9 mouse cellular contexts compared by ENCODE assay signal in the genomic region with DNA sequence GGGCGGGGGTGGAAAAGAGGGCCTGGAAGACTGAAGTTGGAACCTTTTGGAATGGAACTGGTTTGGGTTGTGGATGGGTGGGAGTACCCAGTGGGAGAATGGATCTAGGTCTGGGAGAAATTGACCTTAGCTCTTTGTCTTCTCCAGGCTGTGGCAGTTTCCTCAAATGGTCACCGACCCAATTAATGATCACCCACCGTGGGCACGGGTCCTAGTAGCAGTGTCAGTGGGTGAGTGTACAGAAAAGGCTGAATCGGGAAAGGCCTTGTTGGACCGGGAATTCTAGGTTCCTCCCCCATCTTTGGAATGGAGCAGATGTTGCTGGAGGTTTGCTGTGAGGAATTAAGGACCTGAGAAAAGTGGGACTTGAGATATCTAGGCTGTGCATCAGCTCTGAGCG. TPM values are rescaled to one million over a fixed set of nuclear protein-coding genes. Genes with fewer than 3 reads are reported as not detected.
DNase-seq lines count a peak whose midpoint lies in the region; ATAC-seq and TF ChIP-seq lines count a peak whose summit lies in the region.
"Had no signal": no experiment of that assay in that cellular context is flagged by ENCODE, and none has a peak within 500 bp of the region (broad histone marks: within the 10 kb centered on the region; RNA-seq: fewer than 3 reads in every experiment).

No protein-coding gene starts in this region.

- no peaks in the 10 kb centered on the region for H3K79me2 ChIP-seq in heart, adult 2 months (replicated peaks; ENCODE audit: control insufficient read depth, insufficient read depth, low read length)

- intact Hi-C loops in heart, adult 2 months (cut with DNase I), result loop anchor here (2.0 kb wide), 1 partner anchor 16 kb away; no protein-coding TSS in a partner anchor

- no peaks in the 10 kb centered on the region for H3K27me3 ChIP-seq in heart, adult 2 months (ENCODE audit: control insufficient read depth, insufficient read depth, low read length)
- H3K27me3 ChIP-seq in limb, embryonic 14.5 days (ENCODE audit: control insufficient read depth, insufficient read depth, low read length), result no peaks in the 10 kb centered on the region
- no peaks in the 10 kb centered on the region for H3K27me3 ChIP-seq in stomach, embryonic 16.5 days (ENCODE audit: control insufficient read depth, insufficient read depth, low read length)

- H3K4me3 ChIP-seq in heart, adult 2 months, result peak overlapping the region; percentile 53
- H3K4me3 ChIP-seq in limb, embryonic 14.5 days (replicated peaks; ENCODE audit: low read length), result peak overlapping the region; percentile 43
- peak overlapping the region; percentile 59 for H3K4me3 ChIP-seq in stomach, embryonic 16.5 days (replicated peaks; ENCODE audit: low read length)

- DNase-seq in heart, adult 2 months, result no peak
- DNase-seq in heart, adult 11 months, result no peak
- peak; percentile 15 for DNase-seq in retina, embryonic 14.5 days (ENCODE audit: low spot score)
- no peak for DNase-seq in retina, postnatal 1 day
- no peak for DNase-seq in limb, embryonic 14.5 days (ENCODE audit: low spot score)
- DNase-seq in adrenal gland, postnatal 10 days, result no peak

- no peak for TF ChIP-seq CTCF in heart, adult 2 months (IDR thresholded peaks at IDR 0.05)

- 58% methylated on average over 7 of the region's 7 CpGs for WGBS in heart, adult 2 months
- WGBS in limb, embryonic 14.5 days, result 66% methylated on average over 7 of the region's 7 CpGs
- WGBS in stomach, embryonic 16.5 days, result 56% methylated on average over 7 of the region's 7 CpGs

- H3K27ac ChIP-seq in heart, adult 2 months, result peak overlapping the region; percentile 69; the same call in 1 of the 2 replicates
- H3K27ac ChIP-seq in limb, embryonic 14.5 days (replicated peaks; ENCODE audit: low read depth, low read length), result no peak overlapping the region
- peak overlapping the region; percentile 17; the same call in 1 of the 2 replicates for H3K27ac ChIP-seq in stomach, embryonic 16.5 days (ENCODE audit: low read length)

- ATAC-seq in limb, embryonic 14.5 days (ENCODE audit: low FRiP score, low read depth), result no peak; the same call in 1 of the 2 replicates
- ATAC-seq in stomach, embryonic 16.5 days (ENCODE audit: insufficient read depth, low FRiP score), result no peak
- ATAC-seq in monocyte, adult 5-6 weeks (replicated peaks; ENCODE audit: insufficient number of reproducible peaks, low FRiP score, low TSS enrichment, poor library complexity, severe bottlenecking), result no peak

- no peak for TF ChIP-seq POLR2A in heart, adult 2 months (IDR thresholded peaks at IDR 0.05; ENCODE audit: insufficient read depth, low read depth, low read length)
- TF ChIP-seq POLR2A in limb, embryonic 14.5 days (IDR thresholded peaks at IDR 0.05; ENCODE audit: borderline replicate concordance, extremely low read depth, insufficient read depth, insufficient read length), result no peak

- H3K4me2 ChIP-seq in limb, embryonic 14.5 days (replicated peaks; ENCODE audit: low read depth, low read length, severe bottlenecking), result peak overlapping the region; percentile 71
- peak overlapping the region; percentile 87 for H3K4me2 ChIP-seq in stomach, embryonic 16.5 days (ENCODE audit: low read depth, low read length)

- peaks cover 6% of the 10 kb centered on the region for H3K4me1 ChIP-seq in heart, adult 2 months (ENCODE audit: control insufficient read depth, insufficient read depth, low read length)
- H3K4me1 ChIP-seq in limb, embryonic 14.5 days (ENCODE audit: control insufficient read depth, insufficient read depth, low read length), result peaks cover 8% of the 10 kb centered on the region
- peaks cover 13% of the 10 kb centered on the region for H3K4me1 ChIP-seq in stomach, embryonic 16.5 days (ENCODE audit: control insufficient read depth, insufficient read depth, low read length)

- peak overlapping the region; percentile 59 for H3K9ac ChIP-seq in heart, adult 2 months (ENCODE audit: low read depth, low read length)
- peak overlapping the region; percentile 66 for H3K9ac ChIP-seq in limb, embryonic 14.5 days (ENCODE audit: low read depth, low read length, severe bottlenecking)
- H3K9ac ChIP-seq in stomach, embryonic 16.5 days (ENCODE audit: low read length), result peak overlapping the region; percentile 82

- no peak for TF ChIP-seq EP300 in heart, adult 2 months (IDR thresholded peaks at IDR 0.05; ENCODE audit: insufficient read depth, low read depth, low read length)

- H3K36me3 ChIP-seq in heart, adult 2 months (ENCODE audit: control insufficient read depth, insufficient read depth, low read length), result peaks cover 20% of the 10 kb centered on the region
- peaks cover 13% of the 10 kb centered on the region for H3K36me3 ChIP-seq in limb, embryonic 14.5 days (ENCODE audit: control insufficient read depth, insufficient read depth, low read length)
- 0 out of 2 replicates have a peak, but pooled peaks cover 5% of the 10 kb centered on the region for H3K36me3 ChIP-seq in stomach, embryonic 16.5 days (ENCODE audit: control insufficient read depth, insufficient read depth, low read length)

- no peaks in the 10 kb centered on the region for H3K9me3 ChIP-seq in limb, embryonic 14.5 days (ENCODE audit: control insufficient read depth, low read length)
- no peaks in the 10 kb centered on the region for H3K9me3 ChIP-seq in stomach, embryonic 16.5 days (replicated peaks; ENCODE audit: control insufficient read depth, low read length)

RNA-seq across cellular contexts. Expression of gene Tlcd2, which starts 6.9 kb away (rescaled TPM):
- 1 to 10 TPM; 3.7 to 4.6 TPM for total RNA-seq in heart, adult 2 months (2021)
- polyA plus RNA-seq in heart, adult 2 months (2012; rRNA removed), result 10.3 and 14.3 TPM in 2 replicates
- 15.0 and 15.5 TPM in 2 replicates for polyA plus RNA-seq in limb, embryonic 14.5 days (2012; rRNA removed)
- 19.5 and 25.2 TPM in 2 replicates for polyA plus RNA-seq in limb, embryonic 14.5 days (2014; fragmentation: Nextera tagmentation; extraction: Ambion mirVana)
- polyA plus RNA-seq in stomach, embryonic 16.5 days (2015; fragmentation: Nextera tagmentation; extraction: Ambion mirVana), result 22.7 and 22.9 TPM in 2 replicates
- 1.0 to 8.1 TPM (median 1.3 TPM) in 3 replicates for total RNA-seq in monocyte, adult 5-6 weeks (2017)
- 10 to 100 TPM; 20.9 to 24.6 TPM for total RNA-seq in adrenal gland, postnatal 10 days (2021)

RNA-seq across cellular contexts. Expression of gene Wdr81, which starts 13.9 kb away (rescaled TPM):
- total RNA-seq in heart, adult 2 months (2021), result 1 to 10 TPM; 7.0 to 8.3 TPM
- polyA plus RNA-seq in heart, adult 2 months (2012; rRNA removed), result 6.6 and 9.6 TPM in 2 replicates
- 9.0 and 10.4 TPM in 2 replicates for polyA plus RNA-seq in limb, embryonic 14.5 days (2012; rRNA removed)
- 6.6 and 6.8 TPM in 2 replicates for polyA plus RNA-seq in limb, embryonic 14.5 days (2014; fragmentation: Nextera tagmentation; extraction: Ambion mirVana)
- polyA plus RNA-seq in stomach, embryonic 16.5 days (2015; fragmentation: Nextera tagmentation; extraction: Ambion mirVana), result 6.8 and 7.0 TPM in 2 replicates
- total RNA-seq in monocyte, adult 5-6 weeks (2017), result 15.9 to 17.9 TPM (median 16.5 TPM) in 3 replicates
- 10 to 100 TPM; 13.0 to 15.2 TPM for total RNA-seq in adrenal gland, postnatal 10 days (2021)

RNA-seq across cellular contexts. Expression of gene Prpf8, which starts 18.2 kb away (rescaled TPM):
- 10 to 100 TPM; 84.4 to 93.2 TPM for total RNA-seq in heart, adult 2 months (2021)
- 49.0 and 86.5 TPM in 2 replicates for polyA plus RNA-seq in heart, adult 2 months (2012; rRNA removed)
- 123 and 136 TPM in 2 replicates for polyA plus RNA-seq in limb, embryonic 14.5 days (2012; rRNA removed)
- polyA plus RNA-seq in limb, embryonic 14.5 days (2014; fragmentation: Nextera tagmentation; extraction: Ambion mirVana), result 85.9 and 92.5 TPM in 2 replicates
- 42.4 and 43.8 TPM in 2 replicates for polyA plus RNA-seq in stomach, embryonic 16.5 days (2015; fragmentation: Nextera tagmentation; extraction: Ambion mirVana)
- total RNA-seq in monocyte, adult 5-6 weeks (2017), result 65.5 to 114 TPM (median 72.0 TPM) in 3 replicates
- total RNA-seq in adrenal gland, postnatal 10 days (2021), result 100 to 1,000 TPM; 112 to 130 TPM

RNA-seq across cellular contexts. Expression of gene Serpinf2, which starts 29.0 kb away (rescaled TPM):
- not detected for total RNA-seq in heart, adult 2 months (2021)
- 0.18 and 0.61 TPM in 2 replicates for polyA plus RNA-seq in heart, adult 2 months (2012; rRNA removed)
- 0.53 and 0.59 TPM in 2 replicates for polyA plus RNA-seq in limb, embryonic 14.5 days (2012; rRNA removed)
- not detected in 2 replicates for polyA plus RNA-seq in limb, embryonic 14.5 days (2014; fragmentation: Nextera tagmentation; extraction: Ambion mirVana)
- polyA plus RNA-seq in stomach, embryonic 16.5 days (2015; fragmentation: Nextera tagmentation; extraction: Ambion mirVana), result 65.3 and 68.3 TPM in 2 replicates
- total RNA-seq in monocyte, adult 5-6 weeks (2017), result 0.19 TPM in 1 of 3 replicates, not detected in the others
- total RNA-seq in adrenal gland, postnatal 10 days (2021), result 100 to 1,000 TPM; 112 to 253 TPM
- total RNA-seq: adrenal gland, postnatal 25 days had no signal

RNA-seq across cellular contexts. Expression of gene Rilp, which starts 41.5 kb away (rescaled TPM):
- total RNA-seq in heart, adult 2 months (2021), result 10 to 100 TPM; 40.5 to 48.8 TPM
- polyA plus RNA-seq in heart, adult 2 months (2012; rRNA removed), result 39.2 and 62.0 TPM in 2 replicates
- 0.98 and 0.99 TPM in 2 replicates for polyA plus RNA-seq in limb, embryonic 14.5 days (2012; rRNA removed)
- 0.36 and 0.58 TPM in 2 replicates for polyA plus RNA-seq in limb, embryonic 14.5 days (2014; fragmentation: Nextera tagmentation; extraction: Ambion mirVana)
- polyA plus RNA-seq in stomach, embryonic 16.5 days (2015; fragmentation: Nextera tagmentation; extraction: Ambion mirVana), result 1.4 and 1.7 TPM in 2 replicates
- total RNA-seq in monocyte, adult 5-6 weeks (2017), result 3.7 to 7.0 TPM (median 4.9 TPM) in 3 replicates
- 10 to 100 TPM; 17.3 to 23.7 TPM for total RNA-seq in adrenal gland, postnatal 10 days (2021)
